Mouse (Mus musculus): ENCODE measurements around the gene Dusp3. TPM values are rescaled to one million over a fixed set of nuclear protein-coding genes. Genes with fewer than 3 reads are reported as not detected.

Dusp3 gene
- total RNA-seq, 2 experiments from 2014 or later = 156 to 159 TPM

DNA sequence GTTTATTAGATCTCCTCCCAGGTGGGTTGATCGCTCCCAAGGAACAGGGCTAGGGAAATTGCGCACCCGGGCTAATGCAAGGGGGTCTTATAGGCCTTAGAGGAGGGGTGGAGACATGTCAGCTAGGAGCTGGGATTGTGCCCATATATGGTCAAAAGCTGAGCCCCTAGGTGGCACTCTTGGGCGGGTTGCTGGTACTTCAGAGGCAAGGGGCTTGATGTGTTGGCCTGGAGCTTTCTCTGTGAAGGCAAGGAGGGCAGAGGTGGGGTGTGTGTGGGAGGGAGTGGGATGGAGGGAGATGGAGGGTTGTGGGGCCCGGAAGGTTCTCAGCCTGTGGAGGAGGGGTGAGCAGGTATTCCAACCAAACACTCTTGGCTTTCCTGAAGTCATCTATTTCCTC, 40.3 kb downstream of the Dusp3 start:
- DNase-seq (ENCODE audit: low spot score in 2 of 2) = no peak

DNA sequence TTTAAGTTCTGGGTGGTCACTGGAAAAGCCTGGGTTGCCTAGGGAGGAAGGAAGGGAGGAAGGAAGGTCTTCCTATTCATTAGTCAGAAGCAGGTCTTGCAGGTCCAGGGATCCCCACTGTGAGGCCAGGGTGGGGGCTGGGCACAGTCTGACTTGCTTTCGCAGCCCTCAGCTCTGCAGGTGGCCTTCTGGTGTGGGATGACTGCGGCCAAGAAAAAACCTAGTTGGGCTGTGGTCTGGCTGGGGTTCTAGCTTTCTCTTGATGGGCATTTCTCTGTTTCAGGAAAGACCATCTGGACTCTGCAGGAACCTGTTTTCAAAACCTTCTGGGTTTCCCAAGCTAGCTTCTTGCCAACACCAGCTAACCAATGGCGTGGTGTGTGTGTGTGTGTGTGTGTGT, 43.8 kb downstream of the Dusp3 start:
- no peak for DNase-seq (ENCODE audit: low spot score in 2 of 2)

DNA sequence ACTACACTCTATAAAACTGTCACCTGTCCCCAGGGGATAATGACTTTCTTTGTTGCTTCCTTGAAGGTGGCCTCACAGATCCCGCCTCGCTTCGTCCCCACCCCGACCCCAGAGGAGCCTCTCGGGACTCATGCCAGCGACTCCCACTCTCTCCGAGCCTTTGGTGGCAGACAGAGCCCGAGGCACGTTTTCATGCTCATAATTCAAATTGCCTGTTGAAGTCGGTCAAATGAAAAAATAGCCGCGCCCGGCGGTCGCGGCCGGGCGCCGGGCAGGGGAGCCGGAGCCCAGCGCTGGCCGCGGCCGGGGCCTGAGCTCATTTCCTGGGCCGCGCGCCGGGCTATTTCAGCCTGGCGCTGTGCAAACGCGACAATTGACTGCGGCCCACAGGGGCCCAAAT, 49.7 kb downstream of the Dusp3 start:
- no peak for DNase-seq (ENCODE audit: low spot score in 2 of 2)

DNA sequence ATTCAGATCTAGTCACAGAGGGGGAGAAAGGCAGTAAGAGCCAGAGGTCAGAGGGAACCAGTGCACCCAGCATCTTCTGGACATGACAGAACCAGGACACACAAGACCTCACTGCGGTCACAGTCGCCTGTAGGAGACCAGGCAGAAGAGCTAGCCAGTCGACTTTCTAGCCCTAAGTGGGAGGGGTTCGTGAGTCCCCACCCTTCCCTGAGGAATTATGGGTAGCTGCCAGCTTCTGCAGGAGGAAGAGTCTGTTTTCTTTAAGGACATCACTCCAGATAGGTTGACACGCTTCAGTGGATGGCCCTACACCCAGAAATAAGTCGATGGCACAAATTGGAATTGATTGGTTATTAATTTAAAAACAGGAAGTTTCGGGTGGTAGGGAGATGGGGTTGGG, 50.4 kb downstream of the Dusp3 start:
- DNase-seq (ENCODE audit: low spot score in 2 of 2) = no peak

DNA sequence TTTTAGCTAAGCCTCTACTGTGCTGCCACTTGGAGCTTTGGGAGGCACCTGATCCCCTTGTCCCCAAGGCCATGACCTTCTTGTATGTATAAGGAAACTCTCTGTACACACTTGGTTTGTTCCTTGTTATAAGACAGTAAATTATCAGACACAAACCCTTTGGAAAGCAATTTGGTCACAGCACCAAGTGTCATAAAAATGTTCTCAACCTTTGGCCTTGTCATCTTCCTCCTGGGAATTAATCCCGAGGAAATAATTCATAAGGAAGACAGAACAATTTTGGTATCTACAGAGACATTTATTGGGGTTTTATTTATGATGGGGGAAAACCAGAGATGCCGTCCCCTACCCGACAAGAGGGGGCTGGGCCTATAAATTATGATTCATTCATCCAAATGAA, 51.1 kb downstream of the Dusp3 start:
- DNase-seq (ENCODE audit: low spot score in 2 of 2) = no peak

DNA sequence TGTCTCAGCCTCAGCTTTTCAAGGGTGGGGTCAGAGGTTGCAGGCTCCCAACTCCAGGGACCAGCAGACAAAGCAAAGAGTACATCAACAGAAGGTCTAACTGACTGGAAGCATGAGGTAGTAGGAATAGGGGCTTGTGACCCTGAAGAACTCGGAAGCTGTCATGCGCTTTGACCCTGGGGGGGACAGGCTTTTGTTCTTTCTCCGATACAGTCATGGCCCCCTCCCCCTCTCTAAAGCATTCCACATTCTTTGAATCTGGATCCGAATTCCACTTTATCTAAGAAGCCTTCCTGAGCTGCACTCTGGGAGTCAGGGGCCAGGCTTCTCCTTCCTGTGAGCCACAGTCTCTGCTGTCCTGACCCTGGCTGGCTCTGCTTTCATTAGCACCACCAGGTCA, 54.8 kb downstream of the Dusp3 start:
- DNase-seq (ENCODE audit: low spot score in 2 of 2) = no peak

DNA sequence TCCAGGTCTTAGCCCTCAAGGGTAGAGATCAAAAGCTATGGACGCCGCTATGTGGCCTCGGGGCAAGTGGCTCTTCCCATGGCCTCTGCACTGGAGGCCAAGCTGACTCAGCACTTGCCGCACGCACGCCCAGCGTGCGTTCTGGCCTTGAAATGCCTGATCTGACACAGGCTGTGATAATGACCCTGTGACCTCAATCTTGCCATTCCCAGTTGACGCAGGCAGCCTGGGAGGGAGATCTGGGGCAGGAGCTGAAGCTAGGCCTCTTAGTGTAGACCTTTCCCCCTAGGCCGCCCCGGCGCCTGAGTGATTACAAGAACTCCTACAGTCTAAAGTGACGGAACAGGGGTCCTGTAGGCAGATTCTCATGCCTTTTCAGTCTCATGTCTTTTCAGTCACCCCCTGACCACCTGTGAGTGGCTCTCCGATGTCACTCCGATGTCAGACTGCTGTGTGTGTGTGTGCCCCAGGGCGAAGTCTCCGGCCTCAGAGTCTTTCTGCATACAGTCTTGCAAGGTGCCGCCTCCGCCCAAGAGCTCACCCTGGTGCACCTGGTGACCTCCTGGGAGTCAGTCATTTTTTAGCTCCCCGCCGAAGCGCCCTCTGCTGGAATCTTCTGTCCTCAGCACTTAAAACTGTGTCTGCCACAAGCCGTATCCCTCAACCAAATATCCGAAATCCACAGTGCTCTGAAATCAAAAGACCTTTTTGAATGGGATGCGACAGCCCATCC, 58.6 kb downstream of the Dusp3 start:
- no peak for DNase-seq (ENCODE audit: low spot score in 2 of 2)

DNA sequence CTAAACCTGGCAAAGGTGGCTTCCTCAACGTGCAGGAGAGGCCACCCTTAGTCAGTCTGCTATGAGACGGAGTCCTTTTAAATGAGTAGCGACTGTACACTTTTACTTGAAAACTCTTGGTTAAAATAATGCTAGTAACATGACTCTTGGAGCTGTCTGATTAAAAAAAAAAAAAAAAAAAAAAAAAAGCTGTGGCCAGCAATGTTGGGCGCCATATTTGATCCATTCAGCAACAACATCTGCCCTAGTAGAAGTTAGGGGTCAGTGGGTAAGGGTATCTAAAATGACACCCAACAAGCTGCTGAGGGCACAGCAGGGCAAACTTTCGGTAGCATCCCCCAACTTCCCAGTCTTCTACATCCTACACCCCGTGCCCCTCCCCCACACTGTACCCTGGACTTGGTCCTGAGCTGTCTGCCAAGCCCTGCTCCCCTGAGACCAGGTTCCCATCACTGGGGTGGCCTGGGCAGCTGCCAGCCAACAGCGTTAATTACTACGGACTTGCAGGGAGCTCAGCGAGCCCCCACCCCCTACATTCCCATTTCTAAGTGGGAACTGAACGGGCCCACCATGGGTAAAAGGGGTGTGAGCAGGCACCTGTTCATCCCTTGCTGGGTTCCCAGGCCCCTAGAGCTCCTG, 59.7 kb downstream of the Dusp3 start:
- no peak for DNase-seq (ENCODE audit: low spot score in 2 of 2)

DNA sequence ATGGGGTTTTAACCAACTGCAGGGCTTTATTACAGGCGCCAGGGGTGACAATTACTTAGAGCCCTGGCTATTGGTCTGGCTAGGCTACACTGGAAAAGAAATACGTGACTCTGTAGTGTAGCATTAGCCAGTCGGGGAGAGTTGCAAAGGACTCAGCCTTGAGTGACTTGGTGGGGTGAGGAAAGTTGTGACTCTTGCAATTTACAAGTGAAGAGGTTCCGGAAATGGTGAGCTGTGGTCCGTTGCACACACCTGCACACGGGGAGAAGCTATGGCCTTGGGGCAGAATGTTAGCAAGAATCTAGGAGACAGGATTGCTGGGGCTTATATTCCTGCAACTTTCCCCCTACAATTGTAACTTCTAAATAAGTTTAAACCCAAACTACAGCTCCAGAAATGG, 61.2 kb downstream of the Dusp3 start:
- DNase-seq (ENCODE audit: low spot score in 2 of 2) = no peak

DNA sequence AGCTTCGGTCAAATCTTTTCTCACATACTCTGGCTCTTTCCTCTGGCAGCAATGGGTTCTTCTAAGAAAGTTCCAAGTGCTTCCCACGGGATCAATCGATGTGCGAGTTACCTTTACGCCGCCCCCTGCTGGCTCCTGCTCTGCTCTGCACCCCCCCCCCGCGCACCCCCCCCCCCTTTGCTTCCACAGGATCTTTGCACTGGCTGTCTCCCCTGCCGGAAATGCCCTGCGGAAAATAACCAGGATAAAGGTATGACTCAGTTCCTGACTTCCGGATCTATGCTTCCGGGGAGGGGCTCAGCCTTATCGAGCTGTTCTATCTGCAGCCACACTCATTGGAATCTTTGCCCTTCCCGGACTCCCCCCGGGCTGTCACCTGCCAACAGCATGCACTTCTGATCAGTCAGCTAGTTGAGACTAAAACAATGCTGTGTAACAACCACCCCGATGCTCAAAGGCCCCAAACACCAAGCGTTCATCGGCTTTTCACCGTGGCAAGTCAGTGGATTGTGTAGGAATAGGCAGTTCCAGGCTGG, 62.3 kb downstream of the Dusp3 start:
- DNase-seq (ENCODE audit: low spot score in 2 of 2) = no peak

DNA sequence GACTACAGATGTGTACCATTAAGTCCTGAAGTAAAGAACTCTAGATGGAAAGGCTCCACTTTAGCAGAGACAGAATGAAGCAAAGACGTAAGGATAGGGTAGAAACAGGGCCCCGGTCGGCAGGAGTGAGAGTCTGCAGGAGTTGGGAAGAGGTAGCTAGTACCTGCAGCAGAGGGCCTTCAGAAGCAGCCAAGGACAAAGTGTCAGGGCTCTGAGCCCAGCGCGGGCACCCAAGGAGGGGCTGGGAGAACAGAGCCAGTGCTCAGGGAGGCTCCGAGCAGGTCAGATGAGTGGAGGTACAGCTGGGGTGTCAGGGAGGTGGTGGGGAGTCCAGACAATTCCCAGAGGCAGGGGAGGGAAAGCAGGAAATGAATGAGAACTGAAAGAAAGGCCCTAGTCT, 62.8 kb downstream of the Dusp3 start:
- DNase-seq (ENCODE audit: low spot score in 2 of 2) = no peak

DNA sequence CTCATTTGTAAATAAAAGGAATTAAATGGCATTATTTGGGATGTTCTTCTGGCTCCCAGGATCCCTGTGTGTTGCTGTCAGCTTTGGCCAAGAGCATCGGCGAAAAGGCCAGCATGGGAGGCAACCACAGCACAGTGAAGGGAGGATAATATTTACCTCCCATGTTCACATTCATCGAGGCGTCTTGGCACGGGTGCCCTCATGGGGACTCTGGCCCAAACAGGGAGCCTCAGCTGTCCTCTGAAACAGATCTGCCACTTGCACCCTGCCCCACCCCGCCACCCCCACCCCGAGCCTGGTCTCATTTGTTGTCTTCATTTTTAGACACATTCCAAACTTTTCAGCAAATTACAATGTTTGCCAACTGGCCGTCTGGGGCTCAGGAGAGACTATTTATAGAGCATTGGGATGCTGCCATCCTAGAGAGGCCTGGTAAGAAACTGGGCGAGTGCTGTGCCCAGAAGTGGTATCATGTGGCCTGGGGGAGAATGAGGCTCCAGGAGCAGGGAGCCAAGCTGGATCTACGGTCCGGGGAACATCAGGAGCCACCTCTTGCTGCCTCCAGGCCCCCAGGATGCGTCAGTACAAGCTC, 65.4 kb downstream of the Dusp3 start:
- no peak for DNase-seq (ENCODE audit: low spot score in 2 of 2)

Other genes with a start within 250 kb of the Dusp3 start
- gene Etv4, start 201.6 kb downstream of the Dusp3 start, total RNA-seq (2021) = 10 to 100 TPM; 19.3 to 22.1 TPM
- gene Meox1, start 92.6 kb downstream of the Dusp3 start, total RNA-seq (2021) = 1 to 10 TPM; 1.9 to 2.0 TPM
- not detected for gene Sost, start 20.0 kb downstream of the Dusp3 start, total RNA-seq (2021)
- not detected for gene Cfap97d1, start 2.7 kb downstream of the Dusp3 start, total RNA-seq (2021)
- gene Mpp3, start 41.4 kb upstream of the Dusp3 start, total RNA-seq (2021) = 10 to 100 TPM; 87.4 to 93.8 TPM
- under 1 TPM; 0.24 to 0.32 TPM for gene Cd300lg, start 54.5 kb upstream of the Dusp3 start, total RNA-seq (2021)
- gene Mpp2, start 101.5 kb upstream of the Dusp3 start, total RNA-seq (2021) = 100 to 1,000 TPM; 139 to 144 TPM
- not detected for gene Ppy, start 114.3 kb upstream of the Dusp3 start, total RNA-seq (2021)
- gene Pyy, start 120.8 kb upstream of the Dusp3 start, total RNA-seq (2021) = not detected
- gene Nags, start 158.5 kb upstream of the Dusp3 start, total RNA-seq (2021) = not detected
- gene Tmem101, start 169.4 kb upstream of the Dusp3 start, total RNA-seq (2021) = 10 to 100 TPM; 26.4 to 29.2 TPM
- gene Lsm12, start 198.3 kb upstream of the Dusp3 start, total RNA-seq (2021) = 10 to 100 TPM; 65.9 to 72.8 TPM
- gene G6pc3, start 202.6 kb upstream of the Dusp3 start, total RNA-seq (2021) = 10 to 100 TPM; 49.2 to 49.5 TPM
- gene Hdac5, start 243.2 kb upstream of the Dusp3 start, total RNA-seq (2021) = 100 to 1,000 TPM; 171 to 197 TPM